Mouse (Mus musculus): Measurements from ENCODE around the gene Gata5. TPM values are rescaled to one million over a fixed set of nuclear protein-coding genes. Genes with fewer than 3 reads are reported as not detected.
A peak's percentile ranks its signal among the peaks of the same experiment; 100 is the strongest.

Gata5 gene
- polyA plus RNA-seq, 1 experiment from 2014 or later = not detected

DNA sequence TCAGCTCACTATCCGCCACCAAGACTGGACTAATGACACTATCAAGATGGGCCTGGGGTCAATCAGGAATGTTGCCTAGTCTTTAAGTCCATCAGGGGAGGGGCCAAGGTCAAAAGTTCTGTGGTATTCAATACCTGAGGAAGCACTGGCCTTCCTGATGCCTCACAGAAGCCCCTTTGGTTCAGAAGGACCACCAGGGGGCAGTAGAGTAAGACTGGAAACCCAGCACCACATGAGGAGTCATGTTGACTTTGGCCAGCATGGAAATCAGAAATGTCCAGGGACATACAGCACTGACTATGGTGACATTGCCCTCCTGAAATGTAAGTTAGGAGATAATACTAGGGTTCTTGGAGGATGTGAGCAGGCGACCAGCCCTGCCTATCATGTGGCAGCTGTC, 16.2 kb upstream of the Gata5 start:
- ATAC-seq (ENCODE audit: low FRiP score, low TSS enrichment) = no peak
- H3K4me1 ChIP-seq (ENCODE audit: control insufficient read depth, insufficient read depth, low read length) = no peaks in the 10 kb centered on the region
- 56% methylated on average over 2 of the region's 2 CpGs for WGBS

DNA sequence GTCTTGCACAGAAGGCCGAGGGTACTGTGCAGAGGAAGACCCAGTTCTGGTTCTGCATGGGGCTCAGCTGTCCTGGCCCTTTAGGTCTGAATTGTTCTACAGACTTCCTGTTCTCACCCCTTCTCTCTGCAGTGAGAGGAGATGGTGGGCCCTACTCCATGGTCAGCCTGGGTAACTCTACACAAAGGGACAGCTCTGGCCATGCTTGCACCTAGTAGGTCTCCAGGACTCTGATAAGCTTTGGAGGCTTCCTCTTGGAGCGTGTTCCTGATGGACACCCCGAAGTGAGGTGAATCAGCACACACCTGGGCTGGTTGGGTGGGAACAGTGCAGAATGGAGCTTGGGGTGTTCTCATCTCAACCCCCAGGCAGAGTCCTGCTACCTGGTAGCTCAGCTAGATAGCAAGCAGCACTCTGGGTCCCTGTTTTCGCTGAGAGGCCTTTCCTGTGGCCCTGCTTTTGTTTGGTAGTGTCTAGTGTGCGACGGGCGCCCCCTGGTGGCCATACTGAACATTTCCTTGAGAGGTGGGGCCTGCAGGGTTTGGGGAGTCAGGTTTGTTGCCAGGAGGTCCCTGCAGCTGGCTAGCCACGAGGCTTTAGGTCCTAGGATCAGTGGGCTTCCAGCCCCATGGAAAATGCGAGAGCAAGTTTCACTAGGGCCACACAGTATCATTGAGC, 12.5 kb upstream of the Gata5 start:
- no peak overlapping the region for H3K9ac ChIP-seq (replicated peaks; ENCODE audit: low read length)
- H3K27me3 ChIP-seq (ENCODE audit: control insufficient read depth, insufficient read depth, low read length) = no peaks in the 10 kb centered on the region
- DNase-seq (peak; percentile 88), ATAC-seq (ENCODE audit: low FRiP score, low TSS enrichment) (peak; percentile 48; the same call in 1 of the 2 replicates)
- no peaks in the 10 kb centered on the region for H3K9me3 ChIP-seq (ENCODE audit: control insufficient read depth, low read length)
- H3K4me3 ChIP-seq (replicated peaks; ENCODE audit: low read depth, low read length) = no peak overlapping the region
- H3K36me3 ChIP-seq (ENCODE audit: control insufficient read depth, insufficient read depth, low read length) = no peaks in the 10 kb centered on the region
- H3K4me2 ChIP-seq (ENCODE audit: low read length) = no peak overlapping the region
- 34% methylated on average over 9 of the region's 9 CpGs for WGBS
- H3K27ac ChIP-seq (replicated peaks; ENCODE audit: low read depth, low read length) = no peak overlapping the region
- peaks cover 5% of the 10 kb centered on the region; the same call in 1 of the 2 replicates for H3K4me1 ChIP-seq (ENCODE audit: control insufficient read depth, insufficient read depth, low read length)

More for the DNA sequence above, 16.2 kb upstream of the Gata5 start:
- peak; percentile 59 for DNase-seq
- Histone ChIP-seq H3K36me3 (ENCODE audit: control insufficient read depth, insufficient read depth, low read length) (no peaks in the 10 kb centered on the region), H3K4me2 (ENCODE audit: low read length) (no peak overlapping the region), H3K9me3 (ENCODE audit: control insufficient read depth, low read length) (no peaks in the 10 kb centered on the region), H3K27ac (replicated peaks; ENCODE audit: low read depth, low read length) (no peak overlapping the region), H3K4me3 (replicated peaks; ENCODE audit: low read depth, low read length) (no peak overlapping the region), H3K27me3 (ENCODE audit: control insufficient read depth, insufficient read depth, low read length) (no peaks in the 10 kb centered on the region), H3K9ac (replicated peaks; ENCODE audit: low read length) (no peak overlapping the region)

DNA sequence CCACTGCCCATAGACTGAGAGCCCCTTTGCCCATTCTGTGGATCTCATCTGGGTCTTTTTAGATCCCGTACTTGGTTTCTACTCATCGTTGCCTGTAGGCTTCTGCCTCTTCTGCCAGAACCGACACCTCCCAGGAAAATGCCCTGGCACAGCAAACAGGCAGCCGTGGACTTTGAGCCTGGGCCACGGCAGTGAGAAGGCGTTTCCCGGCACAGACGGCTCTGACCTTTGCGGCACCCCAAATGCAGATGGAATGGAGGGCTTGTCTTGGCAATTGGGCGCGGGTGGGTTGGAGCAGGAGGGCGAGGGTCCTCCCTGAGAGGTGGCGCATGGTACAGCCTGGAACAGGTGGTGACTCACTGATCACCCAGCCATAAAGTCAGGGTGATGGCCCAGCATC, 8.6 kb upstream of the Gata5 start:
- H3K27ac ChIP-seq (replicated peaks; ENCODE audit: low read depth, low read length) = no peak overlapping the region
- H3K9ac ChIP-seq (replicated peaks; ENCODE audit: low read length) = no peak overlapping the region
- H3K4me2 ChIP-seq (ENCODE audit: low read length) = no peak overlapping the region
- ATAC-seq (ENCODE audit: low FRiP score, low TSS enrichment) = no peak
- H3K36me3 ChIP-seq (ENCODE audit: control insufficient read depth, insufficient read depth, low read length) = no peaks in the 10 kb centered on the region
- no peaks in the 10 kb centered on the region for H3K27me3 ChIP-seq (ENCODE audit: control insufficient read depth, insufficient read depth, low read length)
- 86% methylated on average over 13 of the region's 13 CpGs for WGBS
- no peak overlapping the region for H3K4me3 ChIP-seq (replicated peaks; ENCODE audit: low read depth, low read length)
- no peaks in the 10 kb centered on the region for H3K9me3 ChIP-seq (ENCODE audit: control insufficient read depth, low read length)
- DNase-seq = no peak
- H3K4me1 ChIP-seq (ENCODE audit: control insufficient read depth, insufficient read depth, low read length) = peaks cover 5% of the 10 kb centered on the region; the same call in 1 of the 2 replicates

DNA sequence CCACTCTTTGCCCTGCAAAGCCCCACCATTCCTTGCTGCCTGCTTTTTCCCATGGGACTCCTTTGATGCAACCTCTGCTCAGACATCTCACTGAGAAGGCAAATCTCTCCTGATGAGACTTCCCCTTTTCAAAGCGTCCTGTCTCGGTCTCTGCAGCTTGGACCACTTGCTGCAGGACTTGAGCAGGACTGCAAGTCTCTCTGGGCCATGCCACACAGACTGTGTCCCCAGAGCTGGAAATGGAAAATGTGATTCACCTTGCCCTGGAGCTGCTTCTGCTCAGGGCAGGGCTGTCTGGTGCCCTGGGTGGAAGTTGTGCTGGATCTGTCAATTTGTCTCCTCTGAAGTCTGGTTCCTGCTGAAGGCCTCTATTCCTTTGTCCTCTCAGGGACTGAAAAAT, 7.7 kb upstream of the Gata5 start:
- DNase-seq = no peak
- 55% methylated on average over 2 of the region's 2 CpGs for WGBS

DNA sequence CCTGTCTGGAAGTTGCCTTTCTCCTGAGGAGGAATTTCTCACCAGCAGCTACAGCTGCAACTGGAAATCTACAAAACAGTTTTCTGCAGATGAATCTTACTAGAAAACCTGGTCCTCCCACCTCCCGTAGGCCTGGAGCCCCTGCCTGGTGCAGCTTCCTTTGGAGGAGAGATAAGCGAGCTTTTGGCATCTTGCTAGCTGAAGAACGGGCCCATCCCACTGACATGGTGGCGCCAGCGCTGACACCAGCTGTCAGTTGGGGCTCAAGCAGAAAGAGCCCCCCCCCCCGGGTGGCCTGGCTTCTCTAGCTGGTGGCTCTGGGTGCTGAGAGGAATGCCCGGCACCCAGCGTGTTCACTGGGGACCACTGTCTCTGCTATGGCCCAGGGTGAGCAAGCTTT, 6.7 kb upstream of the Gata5 start:
- Histone ChIP-seq H3K9ac (replicated peaks; ENCODE audit: low read length) (no peak overlapping the region), H3K9me3 (ENCODE audit: control insufficient read depth, low read length) (no peaks in the 10 kb centered on the region), H3K27me3 (ENCODE audit: control insufficient read depth, insufficient read depth, low read length) (peaks cover 9% of the 10 kb centered on the region), H3K4me1 (ENCODE audit: control insufficient read depth, insufficient read depth, low read length) (peaks cover 5% of the 10 kb centered on the region; the same call in 1 of the 2 replicates), H3K4me2 (ENCODE audit: low read length) (no peak overlapping the region), H3K36me3 (ENCODE audit: control insufficient read depth, insufficient read depth, low read length) (no peaks in the 10 kb centered on the region), H3K4me3 (replicated peaks; ENCODE audit: low read depth, low read length) (no peak overlapping the region), H3K27ac (replicated peaks; ENCODE audit: low read depth, low read length) (no peak overlapping the region)
- no peak for DNase-seq
- ATAC-seq (ENCODE audit: low FRiP score, low TSS enrichment) = no peak
- WGBS = 72% methylated on average over 8 of the region's 8 CpGs

More for the DNA sequence above, 7.7 kb upstream of the Gata5 start:
- ATAC-seq (ENCODE audit: low FRiP score, low TSS enrichment) = no peak
- Histone ChIP-seq H3K9me3 (ENCODE audit: control insufficient read depth, low read length) (no peaks in the 10 kb centered on the region), H3K4me2 (ENCODE audit: low read length) (no peak overlapping the region), H3K9ac (replicated peaks; ENCODE audit: low read length) (no peak overlapping the region), H3K27ac (replicated peaks; ENCODE audit: low read depth, low read length) (no peak overlapping the region), H3K27me3 (ENCODE audit: control insufficient read depth, insufficient read depth, low read length) (no peaks in the 10 kb centered on the region), H3K36me3 (ENCODE audit: control insufficient read depth, insufficient read depth, low read length) (no peaks in the 10 kb centered on the region), H3K4me1 (ENCODE audit: control insufficient read depth, insufficient read depth, low read length) (peaks cover 5% of the 10 kb centered on the region; the same call in 1 of the 2 replicates), H3K4me3 (replicated peaks; ENCODE audit: low read depth, low read length) (no peak overlapping the region)

DNA sequence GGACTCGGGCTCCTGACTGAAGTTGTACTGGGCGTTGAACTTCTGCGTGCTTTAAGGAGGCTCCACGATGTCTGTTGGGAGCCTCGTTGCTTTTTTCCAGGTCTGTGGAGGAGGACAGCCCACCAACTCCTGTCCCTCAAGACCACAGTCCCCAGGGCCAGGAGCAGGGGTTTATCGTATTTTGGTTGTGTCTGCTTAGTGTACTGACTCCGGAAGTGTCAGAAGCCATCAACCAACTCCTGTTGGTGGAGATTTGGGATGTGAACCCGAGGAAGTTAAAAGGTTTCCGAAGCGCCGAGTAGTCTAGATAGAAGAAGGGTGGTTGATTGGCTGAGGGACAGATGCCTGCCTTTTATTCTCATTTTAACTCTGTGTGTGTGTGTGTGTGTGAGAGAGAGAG, 5.4 kb upstream of the Gata5 start:
- WGBS = 79% methylated on average over 11 of the region's 11 CpGs

DNA sequence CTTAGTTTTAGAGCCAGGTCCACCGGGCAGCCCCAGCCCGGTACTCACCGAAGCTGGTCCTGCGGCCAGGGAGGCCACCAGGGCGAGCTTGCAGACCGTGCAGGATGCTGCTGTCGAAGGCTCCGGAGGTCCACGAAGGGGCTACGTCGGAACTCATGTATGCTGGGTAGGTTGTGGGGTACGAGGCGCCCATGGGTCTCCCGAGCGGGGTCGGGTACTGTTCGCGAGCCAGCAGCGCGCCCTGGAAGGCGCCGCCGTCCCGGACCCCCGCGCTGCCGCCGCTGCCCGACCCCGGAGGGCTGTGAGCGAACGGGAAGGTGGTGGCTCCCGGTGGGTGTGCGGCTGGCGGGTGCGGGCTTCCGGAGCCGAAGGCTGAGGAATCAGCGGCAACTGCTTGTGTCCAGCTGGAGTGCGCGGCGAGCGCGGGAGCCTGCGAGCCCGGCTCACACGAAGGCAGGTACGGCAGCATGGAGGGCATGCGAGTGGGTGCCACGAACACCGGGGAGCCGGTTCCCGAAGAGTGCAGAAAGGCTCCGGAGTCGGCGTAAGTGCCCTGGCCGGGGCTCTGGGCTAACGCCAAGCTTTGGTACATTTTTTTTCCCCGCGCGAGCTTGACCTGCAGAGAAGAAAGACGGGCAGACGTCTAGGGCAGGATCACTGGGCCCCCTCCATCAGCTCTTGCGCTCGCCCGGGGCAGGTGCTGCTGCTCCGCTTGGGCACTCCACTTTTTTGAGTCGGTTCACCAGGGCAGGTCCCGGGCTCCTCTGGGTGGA, 535 bp downstream of the Gata5 start:
- Histone ChIP-seq H3K9me3 (ENCODE audit: control insufficient read depth, low read length) (no peaks in the 10 kb centered on the region), H3K4me2 (ENCODE audit: low read length) (peak overlapping the region; percentile 49), H3K4me1 (ENCODE audit: control insufficient read depth, insufficient read depth, low read length) (no peaks in the 10 kb centered on the region; the same call in 1 of the 2 replicates), H3K27ac (replicated peaks; ENCODE audit: low read depth, low read length) (no peak overlapping the region), H3K36me3 (ENCODE audit: control insufficient read depth, insufficient read depth, low read length) (no peaks in the 10 kb centered on the region), H3K9ac (replicated peaks; ENCODE audit: low read length) (no peak overlapping the region), H3K4me3 (replicated peaks; ENCODE audit: low read depth, low read length) (peak overlapping the region; percentile 21), H3K27me3 (ENCODE audit: control insufficient read depth, insufficient read depth, low read length) (peaks cover 54% of the 10 kb centered on the region)
- DNase-seq (peak; percentile 37), ATAC-seq (ENCODE audit: low FRiP score, low TSS enrichment) (no peak)
- WGBS = 1% methylated on average over 69 of the region's 69 CpGs

More for the DNA sequence above, 5.4 kb upstream of the Gata5 start:
- ATAC-seq (ENCODE audit: low FRiP score, low TSS enrichment) = no peak
- DNase-seq = no peak
- Histone ChIP-seq H3K4me2 (ENCODE audit: low read length) (no peak overlapping the region), H3K36me3 (ENCODE audit: control insufficient read depth, insufficient read depth, low read length) (no peaks in the 10 kb centered on the region), H3K9me3 (ENCODE audit: control insufficient read depth, low read length) (no peaks in the 10 kb centered on the region), H3K27ac (replicated peaks; ENCODE audit: low read depth, low read length) (no peak overlapping the region), H3K9ac (replicated peaks; ENCODE audit: low read length) (no peak overlapping the region), H3K4me3 (replicated peaks; ENCODE audit: low read depth, low read length) (no peak overlapping the region), H3K27me3 (ENCODE audit: control insufficient read depth, insufficient read depth, low read length) (peaks cover 23% of the 10 kb centered on the region), H3K4me1 (ENCODE audit: control insufficient read depth, insufficient read depth, low read length) (peaks cover 5% of the 10 kb centered on the region; the same call in 1 of the 2 replicates)

DNA sequence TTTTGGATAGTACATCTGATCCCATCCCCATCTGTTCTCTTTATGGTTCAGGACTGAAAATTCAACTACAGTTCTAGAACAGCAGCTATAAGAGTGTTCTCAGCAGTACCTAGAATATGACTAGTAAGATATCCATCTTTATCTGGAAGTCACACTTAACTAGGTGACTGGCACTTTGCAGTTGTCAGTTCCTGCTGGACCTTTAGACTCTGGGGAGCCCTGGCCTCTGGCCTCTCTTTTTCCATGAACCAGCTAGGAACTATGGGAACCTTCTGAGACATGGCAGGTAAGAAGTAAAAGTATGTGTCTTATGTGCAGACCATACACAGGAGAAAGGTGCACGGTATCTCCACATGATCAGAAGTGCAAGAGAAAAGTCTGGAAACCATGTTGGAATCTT, 5.0 kb downstream of the Gata5 start:
- H3K4me3 ChIP-seq (replicated peaks; ENCODE audit: low read depth, low read length) = no peak overlapping the region
- no peak overlapping the region for H3K4me2 ChIP-seq (ENCODE audit: low read length)
- no peak overlapping the region for H3K9ac ChIP-seq (replicated peaks; ENCODE audit: low read length)
- DNase-seq (no peak), ATAC-seq (ENCODE audit: low FRiP score, low TSS enrichment) (no peak)
- H3K27ac ChIP-seq (replicated peaks; ENCODE audit: low read depth, low read length) = no peak overlapping the region
- H3K4me1 ChIP-seq (ENCODE audit: control insufficient read depth, insufficient read depth, low read length) = no peaks in the 10 kb centered on the region; the same call in 1 of the 2 replicates
- WGBS = 100% methylated on average over 1 of the region's 1 CpGs
- H3K27me3 ChIP-seq (ENCODE audit: control insufficient read depth, insufficient read depth, low read length) = peaks cover 28% of the 10 kb centered on the region
- no peaks in the 10 kb centered on the region for H3K36me3 ChIP-seq (ENCODE audit: control insufficient read depth, insufficient read depth, low read length)
- no peaks in the 10 kb centered on the region for H3K9me3 ChIP-seq (ENCODE audit: control insufficient read depth, low read length)

All from midbrain, embryonic 14.5 days (tissue).